Mouse (Mus musculus) CD4-positive naive resting alpha-beta T cell, adult 57 days (primary cell): ENCODE data around the gene Fam24a. TPM values are rescaled to one million over a fixed set of nuclear protein-coding genes. Genes with fewer than 3 reads are reported as not detected.

Experiments used
- total RNA-seq: library from RNA; stranded (reverse); gene quantifications from one replicate; pipeline ENCODE4 v1.2.4, GENCODE M21; 2023

Fam24a gene
- total RNA-seq: not detected

GRCm38 (mm10) chr7:131333564-131333963 lies at the start of gene Fam24a:
TSS of gene Fam24a (plus strand) at chr7:131333864.

GRCm38 (mm10) chr7:131322192-131322591 lies 11.5 kb upstream of the Fam24a start, which contains the start of gene Cuzd1:
TSS of gene Cuzd1 (minus strand) at chr7:131322292.

GRCm38 (mm10) chr7:131329416-131329815 lies 4.2 kb upstream of the Fam24a start, which contains the start of gene Fam24b:
TSS of gene Fam24b (minus strand) at chr7:131329516.

GRCm38 (mm10) chr7:131362615-131363300 lies 29.1 kb downstream of the Fam24a start, which contains the start of gene 2310057M21Rik:
TSS of gene 2310057M21Rik (minus strand) at chr7:131362759.

GRCm38 (mm10) chr7:131370648-131371469 lies 37.2 kb downstream of the Fam24a start, which contains the start of gene Pstk:
TSS of gene Pstk (plus strand) at chr7:131371141.

Other genes with a start within 250 kb of the Fam24a start
- not detected for gene 4933402N03Rik, start 187.6 kb upstream of the Fam24a start, total RNA-seq
- not detected for gene 5430419D17Rik, start 159.5 kb upstream of the Fam24a start, total RNA-seq
- not detected for gene Cuzd1, start 11.6 kb upstream of the Fam24a start, total RNA-seq
- gene Fam24b, start 4.3 kb upstream of the Fam24a start, total RNA-seq: not detected
- 20.5 TPM for gene 2310057M21Rik, start 28.9 kb downstream of the Fam24a start, total RNA-seq
- gene Pstk, start 37.3 kb downstream of the Fam24a start, total RNA-seq: 37.4 TPM
- gene Ikzf5, start 76.7 kb downstream of the Fam24a start, total RNA-seq: 67.2 TPM
- 22.0 TPM for gene Acadsb, start 76.7 kb downstream of the Fam24a start, total RNA-seq
- gene Hmx3, start 209.0 kb downstream of the Fam24a start, total RNA-seq: not detected
- not detected for gene Hmx2, start 214.9 kb downstream of the Fam24a start, total RNA-seq
- 50.9 TPM for gene Bub3, start 226.4 kb downstream of the Fam24a start, total RNA-seq